Mouse (Mus musculus) E14TG2a.4 (cell line): ENCODE data around the gene Slc9a8.

ENCODE experiments used
- CTCF ChIP-seq: conservative IDR thresholded peaks from 2 replicates; pipeline ENCODE4 v1.5.1; 2014; ENCODE audit warnings: low read length
- NANOG ChIP-seq: IDR thresholded peaks from 2 replicates; pipeline ENCODE4 v1.6.1; 2014; ENCODE audit warnings: borderline replicate concordance, low read length, mixed read lengths
- POU5F1 ChIP-seq: IDR thresholded peaks from 2 replicates; pipeline ENCODE4 v1.6.1; 2014; ENCODE audit warnings: low read length, borderline replicate concordance

- TF ChIP-seq CTCF (no peak), POU5F1 (no peak), NANOG (no peak)
Measured at GRCm38 (mm10) chr2:167450647-167451046, 29.1 kb downstream of the Slc9a8 start.
